Mouse (Mus musculus) thymus, postnatal 25 days (tissue): ENCODE measurements around the gene Carhsp1.
A peak's percentile ranks its signal among the peaks of the same experiment; 100 is the strongest.

Source experiments
- DNase-seq: peaks from one replicate; pipeline ENCODE4 v3.0.0; 2022

The Carhsp1 gene

DNA sequence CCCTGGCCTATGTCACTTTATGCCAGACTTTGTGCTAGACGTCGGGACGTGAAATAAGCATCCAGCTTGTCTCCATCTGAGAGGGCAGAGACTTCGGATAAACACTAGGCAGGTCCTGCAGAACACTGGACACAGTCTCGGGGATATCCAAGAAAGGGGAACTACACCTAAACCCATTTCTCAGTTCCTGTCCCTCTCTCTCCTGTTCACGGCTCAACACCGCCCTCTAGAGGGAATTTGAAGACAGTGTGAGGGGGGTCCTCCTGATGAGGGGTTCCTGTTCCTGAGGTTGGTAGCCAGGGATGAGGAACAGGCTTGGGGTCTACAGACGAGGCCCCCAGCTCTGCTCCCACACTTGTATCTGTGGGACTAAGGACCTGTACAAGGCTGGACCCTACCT is 2.2 kb upstream of the Carhsp1 start:
- peak; percentile 76 for DNase-seq

DNA sequence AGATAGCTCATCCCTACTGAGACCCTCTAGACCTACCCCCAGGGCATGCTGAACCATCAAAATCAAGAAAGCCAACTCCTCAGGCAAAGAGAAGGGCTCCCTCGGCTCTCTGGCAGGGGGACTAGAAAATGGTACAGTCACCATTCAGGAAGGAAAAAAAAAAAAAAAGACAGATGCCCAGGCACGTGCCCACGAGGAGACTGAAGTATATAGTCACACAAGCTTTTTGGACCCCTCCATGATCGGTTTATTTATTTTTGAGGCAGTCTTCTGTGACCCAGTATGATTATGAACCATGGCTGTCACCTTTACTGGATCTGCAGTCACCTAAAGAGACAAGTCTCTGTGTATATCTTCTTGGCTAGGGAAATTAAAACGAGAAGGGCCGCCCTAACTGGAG is 1.4 kb upstream of the Carhsp1 start:
- DNase-seq: no peak

DNA sequence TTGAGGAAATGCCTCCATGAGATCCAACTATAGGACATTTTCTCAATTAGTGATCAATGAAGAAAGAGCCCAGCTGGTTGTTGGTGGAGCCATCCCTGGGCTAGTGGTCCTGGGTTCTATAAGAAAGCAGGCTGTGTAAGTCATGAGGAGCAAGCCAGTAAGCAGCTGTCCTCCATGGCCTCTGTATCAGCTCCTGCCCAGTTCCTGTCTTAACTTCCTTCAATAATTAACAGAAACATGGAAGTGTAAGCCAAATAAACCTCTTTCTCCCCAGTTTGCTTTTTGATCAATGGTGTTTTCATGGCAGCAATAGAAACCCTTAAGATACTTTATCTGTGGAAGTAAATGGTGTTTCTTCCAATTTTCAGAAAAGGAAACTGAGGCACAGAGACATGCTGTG is 856 bp upstream of the Carhsp1 start:
- no peak for DNase-seq

DNA sequence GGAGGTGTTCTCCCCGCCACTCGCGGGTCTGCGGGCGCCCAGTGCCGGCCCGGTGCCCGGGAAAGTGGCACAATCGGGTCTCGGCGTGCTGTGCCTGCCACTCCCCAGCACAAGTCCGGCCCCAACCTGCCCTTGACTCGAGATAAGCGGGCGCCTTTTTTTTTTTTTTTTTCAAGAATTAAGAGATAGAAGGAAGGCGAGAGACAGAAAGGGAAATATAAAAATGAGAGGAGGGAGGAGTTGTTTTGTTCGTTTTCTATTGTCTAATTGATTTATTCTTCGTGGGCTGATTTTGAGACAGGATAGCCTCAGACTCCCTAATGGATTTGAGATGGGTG is 364 bp upstream of the Carhsp1 start:
- no peak for DNase-seq

- DNase-seq: no peak
These were observed 1.6 kb downstream of the Carhsp1 start for GRCm38 (mm10) chr16:8670041-8671035.

DNA sequence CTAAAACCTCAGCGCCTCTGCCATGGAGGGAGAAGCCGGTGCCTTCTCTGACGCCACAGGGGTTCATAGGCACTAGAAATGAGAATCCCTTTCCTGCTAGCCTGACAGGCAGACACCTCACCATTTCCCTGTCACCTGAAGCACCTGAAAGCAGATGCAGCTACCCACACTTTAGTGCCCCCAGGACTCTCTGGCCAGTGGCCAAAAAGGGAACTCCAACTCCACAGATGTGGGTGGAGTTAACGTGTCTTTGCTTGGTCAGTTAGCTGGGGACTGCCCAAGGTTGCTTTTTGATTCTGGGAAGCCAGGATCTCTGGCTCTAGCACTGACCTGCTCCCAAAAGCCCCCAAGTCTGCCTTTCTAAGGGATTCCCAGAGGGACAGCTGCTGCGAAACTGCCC is 2.5 kb downstream of the Carhsp1 start:
- no peak for DNase-seq

GRCm38 (mm10) chr16:8668386-8668785 is 3.6 kb downstream of the Carhsp1 start:
- DNase-seq: no peak

DNA sequence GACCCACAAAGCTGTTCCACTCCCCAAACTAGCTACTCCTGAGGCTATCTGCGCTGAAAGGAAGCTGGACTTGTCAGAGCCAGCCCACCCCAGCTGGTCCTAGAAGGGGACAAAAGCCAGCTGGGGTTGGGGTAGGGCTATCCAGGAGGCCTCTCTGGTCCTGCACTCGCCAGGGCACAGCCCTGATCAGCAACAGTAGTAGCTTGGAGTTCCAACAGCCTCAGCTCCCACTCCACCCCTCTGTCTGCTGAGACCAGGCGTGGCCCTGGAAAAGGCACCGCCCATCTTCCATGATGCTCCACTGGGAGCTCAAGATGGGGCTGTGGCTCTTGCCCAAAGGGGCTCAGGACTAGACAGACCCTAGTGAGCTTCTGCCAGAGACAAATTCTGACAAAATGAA is 4.1 kb downstream of the Carhsp1 start:
- DNase-seq: no peak

DNA sequence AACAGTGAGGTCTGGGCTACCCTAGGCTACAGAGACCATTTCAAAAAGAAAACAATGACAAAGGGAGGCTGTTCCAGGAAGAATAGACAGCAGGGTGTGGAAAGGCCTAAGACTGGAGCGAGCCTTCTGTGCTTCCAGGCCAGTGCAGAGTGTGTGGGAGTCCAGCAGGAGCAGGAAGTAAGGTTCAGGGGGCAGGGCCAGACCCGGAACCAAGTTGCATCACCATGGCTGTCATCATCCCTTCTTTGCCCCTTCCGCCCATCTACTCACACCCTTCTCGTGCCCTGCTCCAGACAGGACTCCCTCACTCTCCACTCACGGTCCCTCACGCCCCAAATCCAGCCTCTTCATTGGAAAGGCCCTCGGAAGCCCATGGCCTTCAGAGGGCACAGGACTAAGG is 4.7 kb downstream of the Carhsp1 start:
- no peak for DNase-seq

DNA sequence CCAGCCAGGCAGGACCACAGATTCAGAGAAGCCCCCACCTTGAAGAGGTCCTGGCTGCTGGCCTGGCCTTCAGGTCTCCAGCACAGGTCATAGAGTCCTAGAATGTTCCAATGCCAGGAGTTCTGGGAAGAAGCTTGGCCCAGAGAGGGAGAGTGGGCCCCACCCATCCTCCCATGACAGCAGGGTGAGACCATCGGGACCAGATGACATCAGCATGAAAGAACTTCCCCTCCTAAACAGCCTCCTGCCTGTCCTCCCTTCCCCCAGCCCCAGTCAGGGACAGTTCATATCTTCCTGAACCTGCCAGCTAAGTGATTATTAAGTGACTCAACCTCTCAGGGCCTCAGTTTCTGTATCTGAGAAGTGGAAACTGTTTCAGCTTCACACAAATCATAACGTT is 5.5 kb downstream of the Carhsp1 start:
- no peak for DNase-seq

- no peak for DNase-seq
These were observed 6.6 kb downstream of the Carhsp1 start for GRCm38 (mm10) chr16:8665367-8665766.

GRCm38 (mm10) chr16:8663606-8664539 is 8.1 kb downstream of the Carhsp1 start:
- DNase-seq: no peak

DNA sequence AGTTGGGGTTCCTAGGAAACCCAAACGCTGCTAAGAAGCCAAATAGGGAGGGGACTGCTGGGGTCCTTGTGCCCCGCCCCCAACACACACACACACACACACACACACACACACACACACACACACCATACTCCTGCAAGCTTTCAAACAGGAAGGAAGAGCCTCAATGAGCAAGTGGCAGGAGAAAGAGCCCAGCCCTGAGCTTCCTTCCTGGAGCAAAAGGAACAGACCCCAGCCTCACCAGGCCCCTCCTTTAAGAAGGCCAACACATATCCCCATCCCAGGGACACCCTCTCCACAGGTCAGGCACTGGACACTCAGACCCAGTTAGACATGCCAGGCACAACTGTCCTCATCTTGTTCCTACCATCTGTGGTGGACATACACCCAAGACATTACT is 8.9 kb downstream of the Carhsp1 start:
- no peak for DNase-seq

DNA sequence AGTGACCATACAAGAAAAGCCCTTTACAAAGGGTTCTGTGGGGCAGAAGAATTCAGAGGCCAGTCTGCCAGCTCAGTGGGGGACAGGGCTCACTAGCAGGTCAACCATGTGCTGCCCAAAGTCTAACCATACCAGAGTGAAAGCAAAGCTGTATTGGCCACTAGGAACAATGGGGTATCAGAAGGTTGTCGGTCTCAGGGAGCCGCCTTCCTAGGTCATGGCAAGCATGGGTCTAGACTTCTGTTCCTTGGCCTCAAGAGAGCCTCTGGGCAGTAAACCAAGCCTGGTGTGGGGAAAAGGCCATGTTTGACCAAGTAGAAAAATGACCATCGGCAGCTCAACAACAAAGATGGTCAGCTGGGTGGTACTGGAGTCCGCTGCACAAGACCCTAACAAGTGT is 13.2 kb downstream of the Carhsp1 start:
- no peak for DNase-seq

- DNase-seq: no peak
These were observed 13.6 kb downstream of the Carhsp1 start for GRCm38 (mm10) chr16:8658349-8658748.

- no peak for DNase-seq
These were observed 15.7 kb downstream of the Carhsp1 start for GRCm38 (mm10) chr16:8656256-8656655.

- DNase-seq: no peak
These were observed 16.4 kb downstream of the Carhsp1 start for GRCm38 (mm10) chr16:8655599-8655998.

DNA sequence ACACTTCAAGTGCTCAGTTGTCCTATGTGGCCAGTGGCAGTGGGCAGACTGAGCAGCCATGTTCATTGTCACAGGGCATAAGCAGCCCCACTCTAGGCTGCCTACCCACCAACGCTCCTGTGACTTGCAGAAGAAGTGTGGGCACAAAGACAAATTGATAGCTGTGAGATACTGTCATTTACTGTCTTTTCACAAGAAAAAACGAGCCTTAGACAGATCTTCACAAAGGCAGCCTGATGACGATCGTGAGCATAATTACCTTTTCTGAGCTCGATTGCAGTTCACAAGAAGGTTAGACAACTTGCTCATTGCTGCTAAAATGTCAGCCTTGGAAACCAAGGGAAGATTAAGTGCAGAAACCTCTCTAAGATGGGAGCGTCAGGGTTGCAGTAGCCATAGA is 16.8 kb downstream of the Carhsp1 start:
- no peak for DNase-seq

DNA sequence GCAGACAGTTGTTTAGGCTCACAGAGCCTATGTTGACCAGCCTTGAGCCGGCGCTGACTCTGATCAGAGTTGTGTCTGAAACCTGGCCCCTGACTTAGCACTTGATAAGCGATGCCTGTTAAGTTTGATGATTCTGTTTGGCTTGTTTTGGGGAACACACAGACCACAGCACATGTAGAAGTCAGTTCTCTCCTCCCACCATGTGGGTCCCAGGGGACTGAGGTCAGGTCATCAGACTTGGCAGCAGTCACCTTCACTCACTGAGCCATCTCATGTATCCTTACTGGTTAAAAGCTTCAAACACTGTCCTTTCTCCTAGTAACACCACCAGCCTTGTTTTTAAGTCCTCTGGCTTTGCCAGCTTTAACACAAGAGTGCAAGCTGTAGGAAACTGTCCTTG is 21.9 kb downstream of the Carhsp1 start:
- no peak for DNase-seq

DNA sequence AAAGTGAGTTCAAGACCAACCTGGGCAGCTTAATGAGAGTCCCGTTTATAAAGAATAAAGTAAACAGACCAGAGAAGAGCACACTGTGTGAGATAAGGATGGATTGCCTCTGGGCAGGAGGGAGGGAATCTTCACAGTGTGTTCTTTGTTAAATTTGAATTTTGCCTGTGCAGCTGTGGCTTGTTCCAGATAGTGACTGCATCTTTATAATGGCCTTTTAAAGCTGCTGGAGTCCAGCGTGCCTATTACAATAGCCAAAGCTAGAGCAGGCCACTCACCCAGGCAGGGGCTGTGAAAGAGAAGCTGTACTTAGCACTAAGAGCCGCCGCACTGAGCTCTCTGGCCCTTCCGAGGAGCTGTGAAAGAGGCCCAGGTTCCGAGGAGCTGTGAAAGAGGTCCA is 26.4 kb downstream of the Carhsp1 start:
- DNase-seq: no peak

DNA sequence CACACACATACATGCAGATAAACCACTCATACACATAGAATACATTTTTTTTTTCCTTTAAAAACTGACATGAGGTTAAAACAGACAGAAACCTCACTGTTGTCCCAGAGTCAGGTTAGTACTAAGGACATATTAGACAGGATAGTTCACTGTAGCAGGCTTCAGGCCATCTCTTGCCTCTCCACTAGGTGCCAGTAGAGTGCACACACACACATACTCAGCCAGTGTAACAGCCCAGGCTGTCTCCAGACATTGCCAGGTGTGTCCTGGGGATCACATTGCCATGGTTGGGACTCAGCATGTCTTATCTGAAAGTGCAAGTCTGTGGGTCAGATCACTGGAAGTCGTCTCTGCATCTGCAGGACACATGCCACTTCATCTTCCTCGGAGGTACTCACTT is 28.1 kb downstream of the Carhsp1 start:
- DNase-seq: peak; percentile 56

DNA sequence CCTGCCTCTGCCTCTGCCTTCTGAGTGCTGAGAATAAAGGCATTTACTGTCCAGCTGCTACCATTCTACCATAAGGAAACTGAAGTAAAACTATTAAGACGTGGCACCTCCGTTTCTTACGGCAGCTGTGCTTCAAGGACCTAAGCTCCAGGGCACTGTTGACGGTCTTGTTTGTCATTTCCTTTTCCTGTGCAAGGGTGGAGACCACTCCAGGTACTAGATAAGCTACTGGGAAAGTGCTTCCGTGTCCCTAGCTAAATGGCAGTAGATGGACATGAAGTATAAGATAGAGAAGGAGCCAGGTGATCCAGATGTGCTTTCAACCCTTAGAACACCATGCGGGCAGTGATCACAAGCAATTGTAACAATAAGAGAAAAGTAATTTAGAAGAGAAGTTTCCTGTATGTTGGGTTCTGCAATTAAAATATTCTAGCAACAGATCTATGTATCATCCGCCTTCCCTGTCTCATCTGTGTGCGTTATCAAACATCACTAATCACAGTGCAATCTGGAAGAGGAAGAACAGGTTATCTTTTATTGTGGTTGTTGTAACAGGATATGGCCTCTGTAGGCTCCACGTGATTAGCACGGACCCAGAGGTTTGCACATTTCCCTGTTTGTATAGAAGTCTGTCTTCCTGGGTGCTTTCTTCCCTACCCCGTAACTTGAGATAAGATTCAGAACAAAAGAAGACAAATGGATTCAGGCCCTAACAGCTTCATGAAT is 32.3 kb downstream of the Carhsp1 start:
- DNase-seq: no peak

DNA sequence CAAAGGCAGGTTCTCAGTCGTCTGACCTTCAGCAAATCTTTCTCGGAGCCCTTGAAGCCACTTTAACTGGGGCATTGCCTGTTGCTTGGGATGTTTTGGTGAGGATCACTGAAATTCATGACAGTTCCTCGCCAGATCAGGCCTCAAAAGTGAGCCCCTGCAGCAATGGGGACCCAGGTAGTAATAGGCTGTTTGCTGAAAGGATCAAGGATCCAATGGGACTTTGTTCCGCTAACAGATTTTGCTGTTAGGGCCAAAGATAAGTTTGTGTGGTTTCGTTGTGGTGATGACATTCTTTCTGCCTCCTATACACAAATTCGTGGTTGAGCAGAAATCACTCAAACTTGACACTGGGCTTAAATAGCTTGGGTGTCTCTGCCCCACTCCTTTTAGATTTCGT is 33.8 kb downstream of the Carhsp1 start:
- DNase-seq: no peak
